Mouse (Mus musculus) left cerebral cortex, adult 2 months (tissue): ENCODE measurements around the gene Sema6d. TPM values are rescaled to one million over a fixed set of nuclear protein-coding genes. Genes with fewer than 3 reads are reported as not detected.

Experiments used
- DNase-seq, 2 experiments: peaks; one replicate each; pipeline ENCODE4 v3.0.0; 2021 to 2022; ENCODE audit warnings: low spot score in 2 of 2, mixed read lengths in 1 of 2; ENCODE audit errors: extremely low spot score in 1 of 2
- H3K27ac ChIP-seq: fragments of 200-600 bp; 2 replicates; pipeline ENCODE4 v1.8.1; 2022
- H3K4me3 ChIP-seq: fragments of 200-600 bp; 2 replicates; pipeline ENCODE4 v1.8.1; 2022
- CTCF ChIP-seq: fragments of 200-600 bp; IDR thresholded peaks from 2 replicates; pipeline ENCODE4 v1.8.1; 2022; ENCODE audit warnings: antibody characterized with exemption, mild to moderate bottlenecking, moderate library complexity
- intact Hi-C: fragments of 180-260 bp; cut with DNase I; formaldehyde crosslinking; loops from one replicate; pipeline ENCODE4 v1.15.1; 2025
- total RNA-seq, 2 experiments: library from RNA; stranded (reverse); gene quantifications; 2 replicates each; pipeline ENCODE4 v1.2.3; 2021

Gene Sema6d
- total RNA-seq, 2 experiments from 2014 or later, result 45.3 to 50.4 TPM

GRCm38 (mm10) chr2:124602379-124602913, 512.7 kb downstream of the Sema6d start:
- Histone ChIP-seq H3K27ac (no peak overlapping the region), H3K4me3 (no peak overlapping the region)
- no peak for DNase-seq
- no peak for TF ChIP-seq CTCF
- intact Hi-C loops, result no loop called here

- intact Hi-C loops, result no loop called here
- TF ChIP-seq CTCF, result peak; percentile 50
- Histone ChIP-seq H3K27ac (no peak overlapping the region), H3K4me3 (no peak overlapping the region)
- no peak for DNase-seq
These were observed 515.6 kb downstream of the Sema6d start for GRCm38 (mm10) chr2:124605341-124605740.

- intact Hi-C loops, result no loop called here
- DNase-seq, result no peak
- H3K27ac ChIP-seq, result no peak overlapping the region
- no peak overlapping the region for H3K4me3 ChIP-seq
- TF ChIP-seq CTCF, result no peak
These were observed 518.2 kb downstream of the Sema6d start for GRCm38 (mm10) chr2:124607986-124608385.

- Histone ChIP-seq H3K4me3 (no peak overlapping the region), H3K27ac (no peak overlapping the region)
- TF ChIP-seq CTCF, result no peak; the same call in 1 of the 2 replicates
- intact Hi-C loops, result no loop called here
- no peak for DNase-seq
These were observed 518.8 kb downstream of the Sema6d start for GRCm38 (mm10) chr2:124608546-124608945.

DNA sequence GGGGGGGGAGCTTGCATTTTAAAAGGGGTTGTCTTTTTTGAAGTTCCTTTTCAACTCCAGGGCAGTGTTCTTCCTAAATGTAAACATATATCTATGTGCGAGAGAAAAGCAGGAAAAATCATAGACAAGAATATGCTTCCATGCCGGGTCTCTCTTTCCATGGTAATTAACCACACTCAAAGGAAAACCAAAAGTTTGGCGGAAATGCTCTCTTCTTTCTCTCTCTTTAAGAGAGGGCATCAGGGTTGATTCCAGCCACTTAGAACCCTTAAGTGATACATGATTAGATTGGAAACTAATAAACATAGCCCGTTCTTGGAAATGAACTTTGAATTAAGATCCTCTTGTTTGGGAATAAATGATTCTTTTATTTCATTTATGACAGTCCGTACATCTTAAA, 519.2 kb downstream of the Sema6d start:
- intact Hi-C loops, result no loop called here
- no peak for DNase-seq
- no peak for TF ChIP-seq CTCF
- H3K4me3 ChIP-seq, result peak overlapping the region; percentile 74
- peak overlapping the region; percentile 84 for H3K27ac ChIP-seq

GRCm38 (mm10) chr2:124609711-124610585, 520.2 kb downstream of the Sema6d start:
- DNase-seq, result peak; percentile 78 to 84
- H3K27ac ChIP-seq, result peak overlapping the region; percentile 84
- H3K4me3 ChIP-seq, result peak overlapping the region; percentile 74
- intact Hi-C loops, result loop anchor here (2.0 to 5.0 kb wide), 3 partner anchors 47 to 508 kb away; no protein-coding TSS in a partner anchor
- no peak; the same call in none of the 2 replicates for TF ChIP-seq CTCF

DNA sequence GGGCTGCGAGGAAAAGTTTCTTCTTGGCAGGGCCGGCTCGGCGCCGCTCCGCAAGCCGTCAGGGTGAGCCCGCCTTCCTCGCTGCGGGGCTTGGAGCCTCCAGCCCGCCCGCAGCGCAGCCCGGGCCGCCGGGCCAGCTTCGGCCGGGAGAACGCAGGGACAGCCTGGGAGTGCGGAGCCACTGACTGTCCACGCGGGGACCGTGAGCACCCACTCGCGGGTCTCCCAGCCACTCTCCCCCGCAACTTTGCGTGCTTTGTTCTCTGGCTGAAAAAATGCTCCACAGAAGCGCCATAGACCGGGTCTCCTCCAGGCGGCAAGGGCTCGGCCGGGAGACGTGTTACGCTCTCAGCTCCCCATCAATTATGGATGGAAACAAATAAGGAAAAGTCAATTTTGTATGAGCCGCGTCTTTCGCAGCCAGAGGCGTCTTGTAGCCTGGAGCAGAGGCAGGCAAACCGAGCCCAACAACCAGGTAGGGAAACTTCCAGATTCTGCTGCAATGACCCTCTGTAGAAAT, 520.9 kb downstream of the Sema6d start:
- intact Hi-C loops, result loop anchor here (2.0 to 5.0 kb wide), 3 partner anchors 47 to 508 kb away; no protein-coding TSS in a partner anchor
- H3K27ac ChIP-seq, result peak overlapping the region; percentile 84
- DNase-seq, result no peak
- TF ChIP-seq CTCF, result no peak; the same call in 1 of the 2 replicates
- peak overlapping the region; percentile 74 for H3K4me3 ChIP-seq

- H3K4me3 ChIP-seq, result peak overlapping the region; percentile 74
- H3K27ac ChIP-seq, result peak overlapping the region; percentile 84
- DNase-seq, result no peak
- TF ChIP-seq CTCF, result no peak
- intact Hi-C loops, result loop anchor here (2.0 to 5.0 kb wide), 3 partner anchors 46 to 509 kb away; no protein-coding TSS in a partner anchor
These were observed 521.5 kb downstream of the Sema6d start for GRCm38 (mm10) chr2:124611226-124611625.

GRCm38 (mm10) chr2:124612276-124612675, 522.5 kb downstream of the Sema6d start:
- intact Hi-C loops, result loop anchor here (5.0 kb wide), 2 partner anchors 45 to 510 kb away; no protein-coding TSS in a partner anchor
- TF ChIP-seq CTCF, result no peak
- DNase-seq, result no peak
- Histone ChIP-seq H3K4me3 (peak overlapping the region; percentile 74), H3K27ac (peak overlapping the region; percentile 55)

GRCm38 (mm10) chr2:124612727-124613510, 523.1 kb downstream of the Sema6d start:
- no peak for TF ChIP-seq CTCF
- no peak for DNase-seq
- peak overlapping the region; percentile 55 for H3K27ac ChIP-seq
- intact Hi-C loops, result loop anchor here (5.0 kb wide), 2 partner anchors 44 to 511 kb away; no protein-coding TSS in a partner anchor
- H3K4me3 ChIP-seq, result peak overlapping the region; percentile 74

DNA sequence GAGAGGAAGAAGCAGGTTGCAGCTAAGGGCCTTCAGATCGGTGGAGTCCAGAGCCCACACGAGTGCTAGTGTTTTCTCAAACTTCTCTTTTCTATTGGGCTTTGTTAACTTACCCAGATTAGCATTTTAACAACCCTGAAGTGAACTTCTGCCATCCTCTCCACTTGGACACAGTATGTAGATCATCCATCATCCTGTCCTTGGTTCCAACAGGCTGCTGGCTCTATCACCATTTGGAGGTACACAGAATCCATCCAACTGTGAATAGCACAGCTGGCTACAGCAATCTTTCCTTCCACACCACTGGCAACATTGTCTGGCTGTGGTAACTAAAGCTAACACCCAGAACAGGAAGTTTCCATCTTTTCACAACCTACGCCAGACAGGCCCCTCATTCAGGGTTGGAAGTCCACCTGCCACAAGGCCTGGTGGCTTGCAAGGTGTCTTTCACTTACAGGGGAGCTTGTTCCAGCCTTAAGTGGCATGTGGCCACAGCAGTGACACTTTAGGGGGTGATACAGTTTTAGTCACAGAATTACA, 524.0 kb downstream of the Sema6d start:
- H3K4me3 ChIP-seq, result no peak overlapping the region
- intact Hi-C loops, result loop anchor here (5.0 kb wide), 2 partner anchors 44 to 511 kb away; no protein-coding TSS in a partner anchor

More for the DNA sequence above, 524.0 kb downstream of the Sema6d start:
- no peak overlapping the region for H3K27ac ChIP-seq
- DNase-seq, result no peak
- TF ChIP-seq CTCF, result no peak
